Mouse (Mus musculus) MEL (cell line): ENCODE data around the gene Col6a1.

Experiments
- CHD1 ChIP-seq: IDR thresholded peaks from 2 replicates; pipeline ENCODE4 v1.6.1; 2012; ENCODE audit warnings: low read depth, mild to moderate bottlenecking, inconsistent platforms, low read length, improper control_type of control experiment
- CTCF ChIP-seq, 3 experiments: IDR thresholded peaks in 2 of 3; conservative IDR thresholded peaks in 1 of 3; 2 replicates each; pipeline ENCODE4 v1.5.1; 2011 to 2012; ENCODE audit warnings: low read length in 3 of 3, low read depth in 2 of 3, mild to moderate bottlenecking in 2 of 3, improper control_type of control experiment in 1 of 3, inconsistent platforms in 1 of 3, mixed read lengths in 1 of 3, moderate library complexity in 1 of 3; ENCODE audit not compliant: control insufficient read depth in 1 of 3, insufficient read depth in 1 of 3, poor library complexity in 1 of 3, severe bottlenecking in 1 of 3
- ELF1 ChIP-seq: IDR thresholded peaks from 2 replicates; pipeline ENCODE4 v1.6.1; 2014; ENCODE audit warnings: low read depth, mild to moderate bottlenecking, inconsistent platforms, low read length, improper control_type of control experiment, moderate library complexity
- EP300 ChIP-seq, 2 experiments: IDR thresholded peaks; 2 replicates each; pipeline ENCODE4 v1.6.1; 2011; ENCODE audit warnings: improper control_type of control experiment in 2 of 2, low read length in 2 of 2, low read depth in 1 of 2, mild to moderate bottlenecking in 1 of 2
- GABPA ChIP-seq: IDR thresholded peaks from 2 replicates; pipeline ENCODE4 v1.6.1; 2012; ENCODE audit warnings: low read depth, mild to moderate bottlenecking, inconsistent platforms, low read length, improper control_type of control experiment, moderate library complexity
- GATA1 ChIP-seq: IDR thresholded peaks from 2 replicates; pipeline ENCODE4 v1.6.1; 2011; ENCODE audit warnings: low read depth, low read length, improper control_type of control experiment
- NRF1 ChIP-seq: IDR thresholded peaks from 2 replicates; pipeline ENCODE4 v1.6.1; 2014; ENCODE audit warnings: low read depth, mild to moderate bottlenecking, inconsistent platforms, low read length, improper control_type of control experiment, moderate library complexity; ENCODE audit not compliant: poor library complexity, insufficient read depth, severe bottlenecking
- POLR2A ChIP-seq, 2 experiments: IDR thresholded peaks; 2 replicates each; pipeline ENCODE4 v1.6.1; 2011 to 2012; ENCODE audit warnings: low read length in 2 of 2, mild to moderate bottlenecking in 2 of 2, control low read depth in 1 of 2, improper control_type of control experiment in 1 of 2, low read depth in 1 of 2, moderate library complexity in 1 of 2; ENCODE audit not compliant: control insufficient read depth in 1 of 2, insufficient read depth in 1 of 2, poor library complexity in 1 of 2
- POLR2AphosphoS5 ChIP-seq: IDR thresholded peaks from 2 replicates; pipeline ENCODE4 v1.6.1; 2012; ENCODE audit warnings: low read depth, borderline replicate concordance, mild to moderate bottlenecking, inconsistent platforms, low read length, moderate library complexity, mixed read lengths
- RCOR1 ChIP-seq: IDR thresholded peaks from 2 replicates; pipeline ENCODE4 v1.6.1; 2012; ENCODE audit warnings: low read depth, mild to moderate bottlenecking, inconsistent platforms, low read length, improper control_type of control experiment
- TAL1 ChIP-seq: IDR thresholded peaks from 2 replicates; pipeline ENCODE4 v1.6.1; 2012; ENCODE audit warnings: mild to moderate bottlenecking, inconsistent platforms, low read length, moderate library complexity, mixed read lengths
- TCF12 ChIP-seq: IDR thresholded peaks from 2 replicates; pipeline ENCODE4 v1.6.1; 2014; ENCODE audit warnings: low read depth, mild to moderate bottlenecking, inconsistent platforms, low read length, improper control_type of control experiment, moderate library complexity
- ZNF384 ChIP-seq: IDR thresholded peaks from 2 replicates; pipeline ENCODE4 v1.6.1; 2012; ENCODE audit warnings: low read depth, mild to moderate bottlenecking, inconsistent platforms, low read length, improper control_type of control experiment

DNA sequence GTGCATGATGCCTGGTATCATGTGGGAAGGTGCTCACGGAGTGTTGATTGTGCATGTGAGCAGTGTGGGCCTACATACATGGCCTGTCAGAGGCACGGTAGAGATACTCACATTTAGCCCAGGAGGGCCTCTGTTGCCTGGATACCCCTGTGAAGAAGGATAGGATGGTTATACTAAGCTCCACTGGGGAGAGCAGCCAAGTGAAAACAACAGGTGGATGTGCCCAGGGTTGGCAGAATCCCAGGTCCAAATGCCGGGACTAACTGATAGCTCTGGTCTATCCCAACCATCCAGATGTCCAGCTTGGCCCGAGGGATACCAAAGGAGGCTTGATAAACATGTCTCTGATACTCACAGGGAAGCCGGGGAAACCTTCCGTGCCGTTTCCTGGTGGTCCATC, 11.7 kb downstream of the Col6a1 start:
- TF ChIP-seq POLR2A (IDR thresholded peaks at IDR 0.05; ENCODE audit: control insufficient read depth in 1 of 2, insufficient read depth in 1 of 2, low read depth in 1 of 2, low read length in 2 of 2, poor library complexity in 1 of 2): no peak
- no peak for TF ChIP-seq GATA1
- TF ChIP-seq EP300 (IDR thresholded peaks at IDR 0.05; ENCODE audit: low read depth in 1 of 2, low read length in 2 of 2): no peak
- TF ChIP-seq TAL1: no peak
- no peak for TF ChIP-seq CTCF (IDR thresholded peaks at IDR 0.05 in 2 of 3, conservative IDR thresholded peaks at IDR 0.05 in 1 of 3; ENCODE audit: control insufficient read depth in 1 of 3, insufficient read depth in 1 of 3, low read depth in 2 of 3, low read length in 3 of 3, poor library complexity in 1 of 3, severe bottlenecking in 1 of 3)
- TF ChIP-seq TCF12: no peak
- TF ChIP-seq POLR2AphosphoS5: no peak
- no peak for TF ChIP-seq RCOR1
- TF ChIP-seq GABPA: no peak
- no peak for TF ChIP-seq ZNF384
- no peak for TF ChIP-seq NRF1
- no peak for TF ChIP-seq ELF1
- TF ChIP-seq CHD1: no peak
